Mouse (Mus musculus) liver, adult 2 months (tissue): ENCODE measurements at regions not wholly inside any gene's neighbourhood (a gene's known extent, or its start where the extent isn't known, plus 50 kb on each side); places are given as distances from the start of the nearest gene placed in this dataset.

Source experiments
- DNase-seq: peaks from one replicate; pipeline ENCODE4 v3.0.0-alpha.2; 2011; ENCODE audit warnings: low read depth, low spot score; ENCODE audit errors: extremely low read depth
- H3K27ac ChIP-seq: fragments of 200-500 bp; replicated peaks from 2 replicates; pipeline ENCODE4 v1.5.1; 2012; ENCODE audit warnings: low read depth, mild to moderate bottlenecking, control low read depth, inconsistent platforms, low read length; ENCODE audit not compliant: insufficient read depth
- H3K27me3 ChIP-seq: fragments of 200-500 bp; 2 replicates; pipeline ENCODE4 v1.6.1; 2012; ENCODE audit warnings: mild to moderate bottlenecking, moderate library complexity, low read length, inconsistent platforms; ENCODE audit not compliant: control insufficient read depth, insufficient read depth
- H3K36me3 ChIP-seq: fragments of 200-500 bp; 2 replicates; pipeline ENCODE4 v1.6.1; 2012; ENCODE audit warnings: low read length, inconsistent platforms; ENCODE audit not compliant: control insufficient read depth, insufficient read depth
- H3K4me1 ChIP-seq: fragments of 200-500 bp; 2 replicates; pipeline ENCODE4 v1.6.1; 2011; ENCODE audit warnings: low read length; ENCODE audit not compliant: control insufficient read depth, insufficient read depth
- H3K4me3 ChIP-seq: fragments of 200-500 bp; 2 replicates; pipeline ENCODE4 v1.5.1; 2011; ENCODE audit warnings: low read depth, mild to moderate bottlenecking, control low read depth, low read length, moderate library complexity; ENCODE audit not compliant: insufficient read depth
- H3K79me2 ChIP-seq: fragments of 200-500 bp; 2 replicates; pipeline ENCODE4 v1.6.1; 2012; ENCODE audit warnings: inconsistent platforms, mild to moderate bottlenecking, low read length, moderate library complexity; ENCODE audit not compliant: control insufficient read depth, insufficient read depth
- H3K9ac ChIP-seq: fragments of 200-500 bp; 2 replicates; pipeline ENCODE4 v1.6.1; 2012; ENCODE audit warnings: low read depth, mild to moderate bottlenecking, control low read depth, inconsistent platforms, low read length
- CTCF ChIP-seq: fragments of 200-500 bp; IDR thresholded peaks from 2 replicates; pipeline ENCODE4 v1.5.1; 2011; ENCODE audit warnings: low read depth, low read length, control low read depth
- POLR2A ChIP-seq: fragments of 200-500 bp; IDR thresholded peaks from 2 replicates; pipeline ENCODE4 v1.6.1; 2011; ENCODE audit warnings: low read length, control low read depth; ENCODE audit not compliant: insufficient read depth; ENCODE audit errors: extremely low read depth
- WGBS: fragments of 180-500 bp; shearing (Covaris S2); methylation state at CpG from one replicate; pipeline ENCODE4 v1.1.7; 2018; 5-methylcytosine and 5-hydroxymethylcytosine counted together

DNA sequence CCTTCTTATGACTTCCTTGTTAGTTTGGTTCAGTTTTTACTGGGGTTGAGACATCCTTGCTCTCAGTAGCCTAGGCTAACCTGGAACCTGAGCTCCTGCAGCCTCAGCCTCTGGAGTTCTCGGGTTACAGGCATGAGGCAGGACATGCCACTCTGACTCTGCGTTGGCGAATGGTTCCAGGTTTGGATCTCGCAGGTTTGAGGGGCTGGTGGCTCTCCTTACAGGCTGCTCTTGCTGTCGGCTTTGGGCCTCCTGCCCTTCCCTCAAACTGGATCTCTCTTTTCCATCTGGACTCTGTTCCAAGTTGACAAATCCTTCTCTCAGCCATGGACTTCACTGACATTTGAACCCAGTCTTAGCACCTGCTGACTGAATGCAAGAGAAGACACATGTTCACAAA, 325.4 kb downstream of the Zfp706 start:
- Histone ChIP-seq H3K27me3 (no peaks in the 10 kb centered on the region), H3K9ac (no peak overlapping the region), H3K36me3 (no peaks in the 10 kb centered on the region), H3K4me1 (no peaks in the 10 kb centered on the region), H3K4me3 (no peak overlapping the region), H3K27ac (no peak overlapping the region), H3K79me2 (no peaks in the 10 kb centered on the region)
- no peak for DNase-seq
- 88% methylated on average over 5 of the region's 5 CpGs for WGBS
- TF ChIP-seq CTCF (no peak), POLR2A (no peak)

- no peak overlapping the region for H3K9ac ChIP-seq
- H3K4me3 ChIP-seq = no peak overlapping the region
- H3K27me3 ChIP-seq = no peaks in the 10 kb centered on the region
- H3K36me3 ChIP-seq = no peaks in the 10 kb centered on the region
- TF ChIP-seq CTCF = no peak
- no peak for TF ChIP-seq POLR2A
- no peak overlapping the region for H3K27ac ChIP-seq
- H3K79me2 ChIP-seq = no peaks in the 10 kb centered on the region
- DNase-seq = peak; percentile 68
- WGBS = 43% methylated on average over 11 of the region's 11 CpGs
- H3K4me1 ChIP-seq = no peaks in the 10 kb centered on the region
Observed at GRCm38 (mm10) chr15:36680361-36681140, 327.0 kb downstream of the Zfp706 start.

DNA sequence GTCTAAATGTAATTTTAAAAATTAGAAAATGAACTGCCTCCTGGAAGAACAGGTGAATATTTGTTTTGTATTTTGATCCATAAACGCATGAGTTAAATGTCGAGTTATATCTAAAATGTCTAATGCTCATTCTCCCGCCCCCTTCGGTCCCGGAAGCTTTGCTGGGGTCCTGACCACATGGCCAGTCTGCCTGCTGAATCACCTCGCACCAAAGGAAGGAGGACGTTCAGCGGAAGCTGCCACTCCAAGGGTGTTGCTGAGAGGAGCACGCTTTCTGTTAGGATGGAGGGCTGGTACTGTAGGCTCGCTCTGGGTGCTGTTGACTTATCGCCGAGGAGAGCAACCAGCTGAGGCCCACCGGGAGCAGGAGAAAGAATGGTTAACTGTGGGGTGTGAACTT, 328.0 kb downstream of the Zfp706 start:
- TF ChIP-seq POLR2A = no peak
- TF ChIP-seq CTCF = no peak
- 87% methylated on average over 13 of the region's 13 CpGs for WGBS
- H3K4me3 ChIP-seq = no peak overlapping the region
- H3K36me3 ChIP-seq = no peaks in the 10 kb centered on the region
- H3K27me3 ChIP-seq = no peaks in the 10 kb centered on the region
- no peaks in the 10 kb centered on the region for H3K79me2 ChIP-seq
- H3K9ac ChIP-seq = no peak overlapping the region
- no peak overlapping the region for H3K27ac ChIP-seq
- DNase-seq = no peak
- no peaks in the 10 kb centered on the region for H3K4me1 ChIP-seq

DNA sequence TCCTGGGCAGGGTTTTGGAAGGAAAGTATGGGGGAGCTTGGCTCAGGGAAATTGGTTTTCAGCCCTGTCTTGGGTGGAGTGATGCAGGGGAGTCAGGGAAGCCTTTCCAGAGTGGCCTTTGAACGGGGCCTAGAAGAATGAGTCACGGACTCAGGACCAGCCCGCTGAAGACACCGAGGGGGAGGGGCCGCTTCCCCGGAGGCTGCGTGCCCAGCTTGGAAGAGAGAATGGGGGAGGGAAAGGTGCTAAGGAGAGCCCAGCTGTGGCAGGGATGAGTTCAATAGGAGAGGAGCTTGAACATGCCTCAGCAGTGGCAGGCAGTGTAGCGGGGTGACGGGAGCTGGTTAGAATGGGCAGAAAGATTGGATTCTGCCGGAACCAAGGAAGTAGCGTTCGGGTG, 337.8 kb downstream of the Zfp706 start:
- DNase-seq = no peak
- no peak for TF ChIP-seq POLR2A
- TF ChIP-seq CTCF = no peak
- H3K36me3 ChIP-seq = no peaks in the 10 kb centered on the region
- no peak overlapping the region for H3K27ac ChIP-seq
- WGBS = 43% methylated on average over 12 of the region's 12 CpGs
- H3K4me3 ChIP-seq = no peak overlapping the region
- no peak overlapping the region for H3K9ac ChIP-seq
- no peaks in the 10 kb centered on the region for H3K4me1 ChIP-seq
- no peaks in the 10 kb centered on the region for H3K27me3 ChIP-seq
- H3K79me2 ChIP-seq = no peaks in the 10 kb centered on the region

- H3K36me3 ChIP-seq = no peaks in the 10 kb centered on the region
- H3K79me2 ChIP-seq = no peaks in the 10 kb centered on the region
- no peak overlapping the region for H3K27ac ChIP-seq
- no peaks in the 10 kb centered on the region for H3K27me3 ChIP-seq
- no peak overlapping the region for H3K4me3 ChIP-seq
- DNase-seq = no peak
- H3K9ac ChIP-seq = no peak overlapping the region
- H3K4me1 ChIP-seq = no peaks in the 10 kb centered on the region
- TF ChIP-seq CTCF (no peak), POLR2A (no peak)
- 53% methylated on average over 3 of the region's 3 CpGs for WGBS
Observed at GRCm38 (mm10) chr15:36666566-36666965, 341.0 kb downstream of the Zfp706 start.

DNA sequence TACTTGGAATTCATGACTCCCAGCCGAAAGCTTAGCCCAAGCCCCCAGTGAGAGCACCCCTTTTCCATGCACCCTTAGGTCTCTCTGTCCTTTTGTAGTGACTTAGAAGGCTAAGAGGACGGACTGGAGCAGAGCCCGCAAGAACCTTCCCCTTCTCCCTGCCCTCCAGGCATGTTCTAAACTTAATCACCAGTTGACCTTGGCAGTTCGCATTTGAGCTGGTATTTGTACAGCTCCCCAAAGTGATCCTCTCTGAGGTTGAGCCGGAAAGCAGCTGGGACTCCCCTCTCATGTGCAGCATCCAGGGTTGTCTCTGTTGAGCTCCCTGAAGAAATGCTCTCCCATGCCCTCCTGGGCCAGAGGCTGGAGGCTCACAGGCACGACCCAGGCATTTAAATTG, 343.2 kb downstream of the Zfp706 start:
- Histone ChIP-seq H3K27me3 (no peaks in the 10 kb centered on the region), H3K27ac (no peak overlapping the region), H3K79me2 (no peaks in the 10 kb centered on the region), H3K4me1 (no peaks in the 10 kb centered on the region), H3K4me3 (no peak overlapping the region), H3K36me3 (no peaks in the 10 kb centered on the region), H3K9ac (no peak overlapping the region)
- 84% methylated on average over 6 of the region's 6 CpGs for WGBS
- DNase-seq = no peak
- TF ChIP-seq CTCF (no peak), POLR2A (no peak)
